Mouse (Mus musculus) midbrain, embryonic 16.5 days (tissue): ENCODE results near the gene E2f7. TPM values are rescaled to one million over a fixed set of nuclear protein-coding genes. Genes with fewer than 3 reads are reported as not detected.

ENCODE experiments used
- ATAC-seq: fragments of 200-750 bp; cut with Nextera tagmentation; 2 replicates; pipeline ENCODE4 v1.8.0; 2017; ENCODE audit warnings: moderate TSS enrichment
- H3K27ac ChIP-seq: fragments of 300-500 bp; sonication (generic); 2 replicates; pipeline ENCODE4 v1.5.1; 2014; ENCODE audit warnings: mild to moderate bottlenecking, low read length, mixed read lengths
- H3K27me3 ChIP-seq: fragments of 300-500 bp; sonication (generic); 2 replicates; pipeline ENCODE4 v1.6.1; 2014; ENCODE audit warnings: low read depth, low read length, mixed read lengths; ENCODE audit not compliant: control insufficient read depth, insufficient read depth
- H3K36me3 ChIP-seq: fragments of 300-500 bp; sonication (generic); 2 replicates; pipeline ENCODE4 v1.6.1; 2014; ENCODE audit warnings: mild to moderate bottlenecking, low read length, moderate library complexity, mixed read lengths; ENCODE audit not compliant: control insufficient read depth, insufficient read depth
- H3K4me1 ChIP-seq: fragments of 300-500 bp; sonication (generic); 2 replicates; pipeline ENCODE4 v1.6.1; 2014; ENCODE audit warnings: mild to moderate bottlenecking, low read length, mixed read lengths; ENCODE audit not compliant: control insufficient read depth, insufficient read depth
- H3K4me2 ChIP-seq: fragments of 300-500 bp; sonication (generic); 2 replicates; pipeline ENCODE4 v1.6.1; 2014; ENCODE audit warnings: mild to moderate bottlenecking, low read length, mixed read lengths
- H3K4me3 ChIP-seq: fragments of 300-500 bp; sonication (generic); 2 replicates; pipeline ENCODE4 v1.5.1; 2014; ENCODE audit warnings: low read depth, mild to moderate bottlenecking, low read length, moderate library complexity, mixed read lengths
- H3K9ac ChIP-seq: fragments of 300-500 bp; sonication (generic); 2 replicates; pipeline ENCODE4 v1.6.1; 2014; ENCODE audit warnings: low read depth, low read length, mixed read lengths
- H3K9me3 ChIP-seq: fragments of 300-500 bp; sonication (generic); replicated peaks from 2 replicates; pipeline ENCODE4 v1.6.1; 2014; ENCODE audit warnings: mild to moderate bottlenecking, low read length, mixed read lengths; ENCODE audit not compliant: control insufficient read depth, poor library complexity, severe bottlenecking
- WGBS: fragments of 180-500 bp; shearing (Covaris S2); extraction: QIAGEN DNeasy Blood & Tissue Kit; methylation state at CpG from one replicate; pipeline ENCODE4 v1.1.7; 2014; 5-methylcytosine and 5-hydroxymethylcytosine counted together
- polyA plus RNA-seq: library from polyadenylated mRNA; unstranded; fragments of >200 nt; fragmentation: Nextera tagmentation; extraction: Ambion mirVana; gene quantifications from 2 replicates; pipeline ENCODE4 v1.2.1, GENCODE M21; 2015

Gene E2f7
- polyA plus RNA-seq, 1 experiment from 2014 or later: 4.3 TPM

- H3K4me3 ChIP-seq: no peak overlapping the region
- H3K36me3 ChIP-seq: peaks cover 8% of the 10 kb centered on the region
- no peak overlapping the region for H3K9ac ChIP-seq
- H3K27me3 ChIP-seq: no peaks in the 10 kb centered on the region
- H3K9me3 ChIP-seq: no peaks in the 10 kb centered on the region; the same call in 1 of the 2 replicates
- 98% methylated on average over 13 of the region's 13 CpGs for WGBS
- no peak overlapping the region for H3K4me2 ChIP-seq
- no peak for ATAC-seq
- H3K27ac ChIP-seq: no peak overlapping the region
- no peaks in the 10 kb centered on the region for H3K4me1 ChIP-seq
Measured at GRCm38 (mm10) chr10:110763416-110763815, 18.2 kb downstream of the E2f7 start.

GRCm38 (mm10) chr10:110769538-110769937 is 24.3 kb downstream of the E2f7 start:
- 90% methylated on average over 10 of the region's 10 CpGs for WGBS
- H3K27me3 ChIP-seq: no peaks in the 10 kb centered on the region
- no peak for ATAC-seq

GRCm38 (mm10) chr10:110773201-110773600 is 28.0 kb downstream of the E2f7 start:
- Histone ChIP-seq H3K4me2 (no peak overlapping the region), H3K27ac (no peak overlapping the region), H3K4me3 (no peak overlapping the region), H3K27me3 (no peaks in the 10 kb centered on the region), H3K9me3 (no peaks in the 10 kb centered on the region), H3K4me1 (no peaks in the 10 kb centered on the region), H3K9ac (no peak overlapping the region), H3K36me3 (0 out of 2 replicates have a peak, but pooled peaks cover 4% of the 10 kb centered on the region)
- WGBS: 90% methylated on average over 12 of the region's 12 CpGs
- no peak for ATAC-seq

More at GRCm38 (mm10) chr10:110769538-110769937, 24.3 kb downstream of the E2f7 start:
- H3K4me2 ChIP-seq: no peak overlapping the region
- H3K4me3 ChIP-seq: no peak overlapping the region
- no peak overlapping the region for H3K9ac ChIP-seq
- no peaks in the 10 kb centered on the region for H3K9me3 ChIP-seq
- H3K27ac ChIP-seq: no peak overlapping the region
- no peaks in the 10 kb centered on the region for H3K4me1 ChIP-seq
- H3K36me3 ChIP-seq: 0 out of 2 replicates have a peak, but pooled peaks cover under 1% of the 10 kb centered on the region

- no peak for ATAC-seq
- no peak overlapping the region for H3K27ac ChIP-seq
- H3K9ac ChIP-seq: no peak overlapping the region
- 91% methylated on average over 14 of the region's 14 CpGs for WGBS
- no peak overlapping the region for H3K4me3 ChIP-seq
- no peaks in the 10 kb centered on the region for H3K4me1 ChIP-seq
- no peak overlapping the region for H3K4me2 ChIP-seq
- no peaks in the 10 kb centered on the region for H3K27me3 ChIP-seq
- H3K36me3 ChIP-seq: 0 out of 2 replicates have a peak, but pooled peaks cover 4% of the 10 kb centered on the region
- H3K9me3 ChIP-seq: no peaks in the 10 kb centered on the region
Measured at GRCm38 (mm10) chr10:110773878-110774277, 28.6 kb downstream of the E2f7 start.

- Histone ChIP-seq H3K9me3 (no peaks in the 10 kb centered on the region), H3K27me3 (no peaks in the 10 kb centered on the region), H3K9ac (no peak overlapping the region), H3K36me3 (peaks cover 16% of the 10 kb centered on the region), H3K4me2 (no peak overlapping the region), H3K27ac (no peak overlapping the region), H3K4me3 (no peak overlapping the region), H3K4me1 (no peaks in the 10 kb centered on the region)
- no peak for ATAC-seq
- WGBS: 91% methylated on average over 14 of the region's 14 CpGs
Measured at GRCm38 (mm10) chr10:110781772-110782171, 36.5 kb downstream of the E2f7 start.

- 83% methylated on average over 10 of the region's 10 CpGs for WGBS
- Histone ChIP-seq H3K4me2 (no peak overlapping the region), H3K4me1 (no peaks in the 10 kb centered on the region), H3K27me3 (no peaks in the 10 kb centered on the region), H3K9me3 (no peaks in the 10 kb centered on the region), H3K4me3 (no peak overlapping the region), H3K9ac (no peak overlapping the region), H3K36me3 (peaks cover 16% of the 10 kb centered on the region), H3K27ac (no peak overlapping the region)
- ATAC-seq: no peak
Measured at GRCm38 (mm10) chr10:110782655-110783054, 37.4 kb downstream of the E2f7 start.

GRCm38 (mm10) chr10:110788049-110788752 is 43.0 kb downstream of the E2f7 start:
- peaks cover 2% of the 10 kb centered on the region; the same call in 1 of the 2 replicates for H3K36me3 ChIP-seq
- ATAC-seq: no peak
- H3K9me3 ChIP-seq: no peaks in the 10 kb centered on the region
- no peak overlapping the region for H3K27ac ChIP-seq
- H3K4me2 ChIP-seq: no peak overlapping the region
- H3K4me1 ChIP-seq: no peaks in the 10 kb centered on the region
- no peak overlapping the region for H3K9ac ChIP-seq
- no peaks in the 10 kb centered on the region for H3K27me3 ChIP-seq
- no peak overlapping the region for H3K4me3 ChIP-seq
- WGBS: 81% methylated on average over 12 of the region's 12 CpGs

- Histone ChIP-seq H3K9me3 (no peaks in the 10 kb centered on the region), H3K4me1 (peaks cover under 1% of the 10 kb centered on the region; the same call in 1 of the 2 replicates), H3K4me2 (no peak overlapping the region), H3K27ac (no peak overlapping the region), H3K27me3 (no peaks in the 10 kb centered on the region), H3K9ac (no peak overlapping the region), H3K36me3 (peaks cover under 1% of the 10 kb centered on the region; the same call in 1 of the 2 replicates), H3K4me3 (no peak overlapping the region)
- 89% methylated on average over 8 of the region's 8 CpGs for WGBS
- ATAC-seq: no peak
Measured at GRCm38 (mm10) chr10:110789683-110790082, 44.4 kb downstream of the E2f7 start.

- 85% methylated on average over 8 of the region's 8 CpGs for WGBS
- Histone ChIP-seq H3K9me3 (no peaks in the 10 kb centered on the region), H3K27me3 (no peaks in the 10 kb centered on the region), H3K36me3 (no peaks in the 10 kb centered on the region), H3K4me1 (peaks cover 3% of the 10 kb centered on the region; the same call in 1 of the 2 replicates), H3K9ac (no peak overlapping the region), H3K4me3 (no peak overlapping the region), H3K27ac (no peak overlapping the region), H3K4me2 (no peak overlapping the region)
- no peak for ATAC-seq
Measured at GRCm38 (mm10) chr10:110793150-110793787, 48.0 kb downstream of the E2f7 start.
